Mouse (Mus musculus) bone marrow, adult 2 months (tissue): ENCODE data around the gene Myh7b.

Source experiments
- CTCF ChIP-seq: fragments of 200-500 bp; IDR thresholded peaks from 2 replicates; pipeline ENCODE4 v1.5.1; 2011; ENCODE audit warnings: low read length, control low read depth; ENCODE audit not compliant: control insufficient read depth, insufficient read depth
- POLR2A ChIP-seq: fragments of 200-500 bp; IDR thresholded peaks from 2 replicates; pipeline ENCODE4 v1.6.1; 2011; ENCODE audit warnings: low read depth, mild to moderate bottlenecking, control low read depth, low read length, borderline replicate concordance; ENCODE audit not compliant: control insufficient read depth

DNA sequence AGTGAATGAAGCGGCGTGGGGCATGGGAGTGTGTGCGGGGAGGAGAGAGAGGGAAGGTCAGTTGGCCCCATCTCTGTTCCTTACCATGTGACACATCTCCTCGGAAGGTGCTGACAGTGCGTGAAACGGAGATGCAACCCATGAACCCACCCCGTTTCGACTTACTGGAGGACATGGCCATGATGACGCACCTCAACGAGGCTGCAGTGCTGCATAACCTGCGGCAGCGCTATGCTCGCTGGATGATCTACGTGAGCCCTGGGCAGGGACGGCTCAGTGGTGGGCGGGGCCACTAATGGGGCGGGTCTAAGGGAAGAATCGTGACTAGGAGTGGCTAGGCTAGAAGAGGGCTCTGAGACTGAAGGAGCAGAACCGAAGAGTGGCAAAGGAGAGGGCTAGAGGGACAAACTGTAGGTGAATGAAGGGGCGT, 2.3 kb downstream of the Myh7b start:
- TF ChIP-seq CTCF (no peak), POLR2A (no peak)
